Mouse (Mus musculus): Measurements from ENCODE around the gene Ccdc116. TPM values are rescaled to one million over a fixed set of nuclear protein-coding genes. Genes with fewer than 3 reads are reported as not detected.
A peak's percentile ranks its signal among the peaks of the same experiment; 100 is the strongest.

The Ccdc116 gene
- polyA plus RNA-seq, 1 experiment from 2014 or later = 0.31 TPM

DNA sequence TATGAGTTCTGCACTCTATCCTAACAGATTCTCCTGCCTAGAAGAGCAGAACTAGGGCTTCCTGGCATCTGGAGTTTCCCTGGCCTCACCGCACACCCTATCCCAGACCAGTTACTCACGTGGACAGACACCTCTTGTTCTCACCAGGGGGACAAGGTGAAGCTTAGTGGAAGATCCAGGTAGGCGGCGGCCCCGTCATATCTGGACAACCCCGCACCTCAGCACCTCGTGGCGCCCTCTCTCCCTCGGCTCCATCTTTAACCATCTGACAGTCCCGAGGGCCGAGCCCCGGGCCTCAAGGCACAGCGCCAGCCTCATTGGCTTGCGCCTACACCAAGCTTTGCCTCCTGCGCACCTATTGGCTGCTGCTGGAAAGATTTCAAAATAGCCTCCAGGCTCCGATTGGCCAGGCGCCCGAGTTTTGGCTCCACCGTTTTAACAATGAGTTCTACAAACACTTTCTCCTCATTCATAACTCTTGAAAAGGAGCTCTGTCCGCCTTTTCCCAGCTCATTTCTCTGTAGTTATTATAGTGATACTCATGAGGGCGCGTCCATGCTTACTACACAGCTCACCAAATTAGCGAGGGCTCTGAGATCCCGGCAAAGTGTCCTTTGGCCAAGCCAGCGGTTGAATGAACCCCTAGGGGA lies 22.0 kb downstream of the Ccdc116 start, which contains the start of gene 2610318N02Rik:
2610318N02Rik (minus strand) TSS at position 297 of the 650 bp plus-strand sequence.
- peak within 1 kb of the TSS; percentile 59 for H3K9ac ChIP-seq
- peak within 1 kb of the TSS; percentile 66 for H3K27ac ChIP-seq
- H3K9me3 ChIP-seq = no peaks in the 10 kb centered on the region
- H3K36me3 ChIP-seq = peaks cover 5% of the 10 kb centered on the region; the same call in 1 of the 2 replicates
- WGBS = under 1% methylated on average over 25 of the region's 25 CpGs
- H3K4me2 ChIP-seq = peak within 1 kb of the TSS; percentile 90
- ATAC-seq (ENCODE audit: borderline replicate concordance, extremely low read depth, low FRiP score, low TSS enrichment) = peak; percentile 93
- no peaks in the 10 kb centered on the region for H3K27me3 ChIP-seq
- peaks cover 26% of the 10 kb centered on the region for H3K4me1 ChIP-seq
- peak within 1 kb of the TSS; percentile 58 for H3K4me3 ChIP-seq

DNA sequence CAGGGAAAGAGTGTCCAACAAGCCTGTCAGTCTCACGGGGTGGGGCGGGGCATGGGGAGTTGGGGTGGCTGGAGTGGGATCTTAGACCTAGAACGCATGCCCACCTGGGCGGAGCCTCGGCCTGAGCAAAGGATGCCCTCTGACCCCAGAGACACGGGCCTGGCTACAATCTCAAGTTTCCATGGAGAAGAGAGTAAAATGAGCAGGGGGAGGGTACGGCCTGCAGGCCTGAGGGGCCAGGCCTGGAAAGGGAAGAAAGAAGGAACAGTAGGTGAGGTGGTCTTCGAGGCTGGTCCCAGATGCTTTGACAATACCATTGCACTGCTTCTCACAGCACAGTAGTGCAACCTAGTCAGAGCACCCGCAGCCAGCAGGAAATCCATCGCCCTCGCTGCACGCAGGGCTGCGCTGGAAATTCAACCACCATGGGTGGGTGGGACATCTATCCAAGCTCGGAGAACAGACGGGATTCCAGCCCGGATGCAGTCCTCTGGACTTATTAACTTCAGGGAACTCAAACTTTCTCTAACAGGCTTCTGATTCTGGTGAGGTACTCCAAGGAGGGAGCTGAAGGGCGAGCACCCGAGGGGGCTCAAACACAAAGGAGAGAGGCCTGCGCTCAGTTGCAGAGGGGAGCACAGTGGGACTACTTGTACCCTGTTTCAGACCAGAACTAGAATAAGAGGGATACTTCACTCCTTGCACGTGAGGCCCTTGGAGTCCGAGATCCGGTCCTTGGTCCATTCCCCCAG lies 22.7 kb downstream of the Ccdc116 start:
- Histone ChIP-seq H3K27ac (peak overlapping the region; percentile 66), H3K4me1 (peaks cover 26% of the 10 kb centered on the region), H3K9me3 (no peaks in the 10 kb centered on the region), H3K4me2 (peak overlapping the region; percentile 90), H3K36me3 (peaks cover 5% of the 10 kb centered on the region; the same call in 1 of the 2 replicates), H3K4me3 (peak overlapping the region; percentile 58), H3K27me3 (no peaks in the 10 kb centered on the region), H3K9ac (peak overlapping the region; percentile 59)
- WGBS = 2% methylated on average over 22 of the region's 22 CpGs
- ATAC-seq (ENCODE audit: borderline replicate concordance, extremely low read depth, low FRiP score, low TSS enrichment) = no peak; the same call in 1 of the 2 replicates

DNA sequence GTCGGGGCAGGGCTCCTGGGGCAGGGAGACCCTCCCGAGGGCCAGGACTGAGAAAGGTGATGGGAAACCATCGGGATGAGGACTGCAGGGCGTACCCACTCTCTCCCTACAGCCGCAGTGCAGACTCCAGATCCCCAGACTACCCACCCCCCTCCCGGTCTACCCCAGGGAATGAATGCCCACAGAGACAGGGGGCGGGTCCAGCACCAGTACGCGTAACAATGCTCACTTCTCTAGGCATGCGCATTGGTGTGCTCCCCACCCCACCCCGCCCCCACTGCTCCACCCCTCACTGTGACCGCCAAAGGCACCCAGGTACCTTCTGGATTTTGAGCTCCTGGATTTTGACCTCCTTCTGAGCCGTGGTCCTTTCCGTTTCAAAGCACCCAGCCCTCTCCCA lies 25.5 kb downstream of the Ccdc116 start:
- no peak overlapping the region for H3K27ac ChIP-seq
- peaks cover 10% of the 10 kb centered on the region; the same call in 1 of the 2 replicates for H3K36me3 ChIP-seq
- no peak overlapping the region for H3K4me2 ChIP-seq
- WGBS = 81% methylated on average over 14 of the region's 14 CpGs
- no peak overlapping the region for H3K9ac ChIP-seq
- no peaks in the 10 kb centered on the region for H3K9me3 ChIP-seq
- no peak for ATAC-seq (ENCODE audit: borderline replicate concordance, extremely low read depth, low FRiP score, low TSS enrichment)
- peaks cover 26% of the 10 kb centered on the region for H3K4me1 ChIP-seq
- no peak overlapping the region for H3K4me3 ChIP-seq
- no peaks in the 10 kb centered on the region for H3K27me3 ChIP-seq

DNA sequence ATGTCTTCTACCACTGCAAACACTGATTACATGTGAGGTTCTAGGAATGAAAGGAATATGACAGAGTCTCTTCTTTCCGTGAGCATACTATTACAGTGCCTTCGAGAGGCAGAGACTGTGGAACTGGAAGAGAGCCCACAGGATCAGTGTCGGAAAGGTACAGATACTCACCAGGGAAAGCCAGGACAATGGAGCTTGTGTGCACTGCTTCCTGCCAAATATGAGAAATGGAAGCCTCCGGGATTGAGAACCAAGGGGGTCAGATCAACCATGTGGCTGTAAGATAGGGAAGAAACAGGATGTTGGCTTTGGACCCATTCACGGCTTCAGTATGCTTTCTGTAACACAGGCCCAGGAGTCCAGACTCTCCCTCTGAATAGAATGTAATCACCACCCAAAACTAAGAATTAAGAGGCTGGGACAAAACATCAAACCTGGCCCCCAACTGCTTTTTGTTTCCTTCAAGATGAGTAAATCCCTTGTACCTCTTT lies 29.7 kb downstream of the Ccdc116 start:
- no peak overlapping the region for H3K27ac ChIP-seq
- no peak for ATAC-seq (ENCODE audit: borderline replicate concordance, extremely low read depth, low FRiP score, low TSS enrichment)

DNA sequence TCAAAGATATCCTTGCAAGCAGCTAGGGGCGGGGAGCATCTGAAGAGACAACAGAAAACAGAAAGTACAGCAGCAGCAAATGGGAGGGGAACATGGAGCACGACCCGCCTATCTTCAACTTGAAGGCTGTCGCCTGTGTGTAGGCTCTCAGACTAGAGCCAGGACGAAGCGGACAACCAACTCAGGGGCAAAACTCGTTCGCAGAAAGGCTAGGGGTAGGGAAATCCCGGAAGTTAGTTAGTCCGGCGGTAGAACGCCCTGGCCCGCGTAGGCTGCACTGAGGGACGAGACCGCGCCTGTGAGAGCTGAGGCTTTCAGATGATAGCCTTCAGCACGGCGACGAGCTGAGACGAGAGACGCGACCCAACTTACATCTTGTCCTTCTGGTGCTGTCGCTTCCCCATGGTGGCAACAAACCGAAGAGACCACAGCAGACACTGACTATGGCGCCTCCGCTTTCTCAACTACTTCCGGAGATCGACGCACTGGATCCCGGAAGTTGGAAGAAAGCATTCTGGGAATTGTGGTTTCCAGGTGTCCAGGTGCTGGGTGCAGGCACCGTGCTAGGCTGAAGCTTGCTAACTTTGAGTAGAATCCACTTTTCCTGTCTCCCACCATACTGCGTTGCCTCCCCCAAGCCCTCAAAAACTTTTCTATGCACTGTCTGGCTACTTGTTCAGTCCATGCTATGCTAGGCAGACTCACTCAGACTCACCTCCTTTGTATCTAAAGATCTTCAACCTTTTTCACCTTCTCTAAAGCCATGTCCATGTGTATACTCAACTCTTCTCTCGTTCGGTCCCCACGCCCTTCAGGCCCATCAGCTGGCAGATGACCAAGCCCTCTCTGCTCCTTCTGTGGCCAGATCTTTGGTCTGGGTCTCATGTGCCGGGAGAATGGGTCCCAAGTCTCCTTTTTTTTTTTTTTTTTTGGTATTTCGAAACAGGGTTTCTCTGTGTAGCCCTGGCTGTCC lies 36.0 kb downstream of the Ccdc116 start, which contains the start of gene Ppil2:
Ppil2 (minus strand) TSS at position 487 of the 973 bp plus-strand sequence.
- peaks cover 32% of the 10 kb centered on the region for H3K36me3 ChIP-seq
- H3K9ac ChIP-seq = peak within 1 kb of the TSS; percentile 77
- no peaks in the 10 kb centered on the region for H3K27me3 ChIP-seq
- H3K4me2 ChIP-seq = peak within 1 kb of the TSS; percentile 67
- peak within 1 kb of the TSS; percentile 55 for H3K27ac ChIP-seq
- H3K4me1 ChIP-seq = peaks cover 14% of the 10 kb centered on the region
- WGBS = 8% methylated on average over 38 of the region's 38 CpGs
- H3K9me3 ChIP-seq = no peaks in the 10 kb centered on the region
- peak within 1 kb of the TSS; percentile 91 for H3K4me3 ChIP-seq
- ATAC-seq (ENCODE audit: borderline replicate concordance, extremely low read depth, low FRiP score, low TSS enrichment) = peak; percentile 87

More for the DNA sequence above, 29.7 kb downstream of the Ccdc116 start:
- no peaks in the 10 kb centered on the region for H3K9me3 ChIP-seq
- 85% methylated on average over 5 of the region's 5 CpGs for WGBS
- no peak overlapping the region for H3K4me3 ChIP-seq
- H3K27me3 ChIP-seq = no peaks in the 10 kb centered on the region
- H3K9ac ChIP-seq = no peak overlapping the region
- H3K36me3 ChIP-seq = peaks cover 18% of the 10 kb centered on the region
- H3K4me1 ChIP-seq = no peaks in the 10 kb centered on the region
- no peak overlapping the region for H3K4me2 ChIP-seq

DNA sequence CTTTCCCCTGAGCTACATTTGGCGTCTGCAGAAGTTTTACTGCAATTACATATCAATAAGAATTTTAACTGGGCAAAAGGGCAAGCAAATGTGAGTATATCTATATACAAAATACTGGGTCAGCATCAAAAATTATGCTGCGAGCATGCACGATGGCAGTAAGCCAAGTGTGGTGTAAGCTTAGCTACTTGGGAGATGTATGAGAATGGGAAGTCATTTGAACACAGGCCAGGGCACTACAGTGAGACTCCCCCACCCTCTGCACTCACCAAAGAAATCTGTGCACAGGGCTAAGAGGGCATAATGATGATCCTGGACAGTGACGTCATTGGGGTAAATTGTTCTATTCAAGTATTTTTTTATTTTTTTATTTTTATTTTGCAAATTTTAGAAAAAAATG lies 42.4 kb downstream of the Ccdc116 start:
- H3K4me2 ChIP-seq = no peak overlapping the region
- H3K27ac ChIP-seq = 0 out of 2 replicates have a peak overlapping the region, but pooled peaks have one; percentile 2
- WGBS = 44% methylated on average over 4 of the region's 4 CpGs
- peaks cover 56% of the 10 kb centered on the region for H3K36me3 ChIP-seq
- peak; percentile 77; the same call in 1 of the 2 replicates for ATAC-seq (ENCODE audit: borderline replicate concordance, extremely low read depth, low FRiP score, low TSS enrichment)
- H3K27me3 ChIP-seq = no peaks in the 10 kb centered on the region
- H3K4me1 ChIP-seq = peaks cover 26% of the 10 kb centered on the region
- H3K4me3 ChIP-seq = no peak overlapping the region
- H3K9ac ChIP-seq = no peak overlapping the region
- no peaks in the 10 kb centered on the region for H3K9me3 ChIP-seq

DNA sequence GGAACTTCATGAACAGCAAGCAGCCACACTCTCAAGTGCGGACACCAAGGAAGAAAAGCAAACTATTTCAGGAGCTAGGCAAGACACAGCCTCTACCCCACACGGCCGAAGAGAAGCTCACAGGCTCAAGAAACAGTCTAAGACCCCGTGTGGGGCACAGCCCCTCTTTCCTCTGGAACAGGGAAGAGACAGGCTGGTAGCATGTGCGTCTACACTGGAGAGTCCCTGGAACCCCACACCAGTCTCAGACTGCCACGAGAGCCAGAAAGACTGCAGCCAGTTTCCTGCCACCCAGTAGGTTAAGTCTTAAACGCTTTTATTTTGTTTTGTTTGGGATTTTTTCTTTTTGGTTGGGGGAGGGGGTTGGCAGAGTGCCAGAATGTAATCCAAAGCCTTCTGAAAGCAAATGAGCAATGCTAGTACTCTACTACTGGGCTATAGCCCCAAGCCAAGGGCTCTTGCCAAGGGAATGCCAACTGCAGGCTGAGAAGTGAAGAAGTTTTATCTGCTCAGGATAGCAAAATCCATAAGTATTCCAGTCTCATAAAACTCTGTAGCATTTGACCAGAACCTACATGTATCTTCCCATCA lies 44.3 kb downstream of the Ccdc116 start:
- Histone ChIP-seq H3K4me3 (no peak overlapping the region), H3K4me1 (peaks cover 24% of the 10 kb centered on the region), H3K27me3 (no peaks in the 10 kb centered on the region), H3K9me3 (no peaks in the 10 kb centered on the region), H3K36me3 (peaks cover 60% of the 10 kb centered on the region), H3K4me2 (no peak overlapping the region), H3K27ac (peak overlapping the region; percentile 43; the same call in 1 of the 2 replicates), H3K9ac (no peak overlapping the region)
- 49% methylated on average over 7 of the region's 7 CpGs for WGBS
- ATAC-seq (ENCODE audit: borderline replicate concordance, extremely low read depth, low FRiP score, low TSS enrichment) = peak; percentile 48; the same call in 1 of the 2 replicates

DNA sequence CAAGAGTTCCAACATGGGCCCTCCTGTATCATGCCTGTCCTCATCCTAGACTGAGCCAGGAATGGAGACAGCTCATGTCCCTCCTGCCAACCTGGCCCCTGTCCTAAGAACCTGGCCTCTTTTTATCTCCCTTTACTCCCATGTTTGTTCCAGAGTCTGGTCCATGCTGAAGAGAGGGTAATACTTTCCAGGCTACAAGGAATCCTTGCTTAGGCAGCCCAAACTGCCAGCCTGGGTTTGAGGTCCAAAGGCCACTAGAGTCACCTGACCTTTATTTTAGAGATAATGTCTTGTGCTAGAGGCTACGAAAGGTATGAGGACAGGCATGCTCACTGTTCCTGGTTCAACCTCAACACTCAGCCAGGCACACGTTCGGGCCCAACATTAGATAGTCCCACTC lies 50.1 kb downstream of the Ccdc116 start:
- Histone ChIP-seq H3K27ac (no peak overlapping the region), H3K9me3 (no peaks in the 10 kb centered on the region), H3K4me1 (no peaks in the 10 kb centered on the region), H3K9ac (no peak overlapping the region), H3K36me3 (peaks cover 79% of the 10 kb centered on the region), H3K4me2 (no peak overlapping the region), H3K4me3 (no peak overlapping the region), H3K27me3 (no peaks in the 10 kb centered on the region)
- ATAC-seq (ENCODE audit: borderline replicate concordance, extremely low read depth, low FRiP score, low TSS enrichment) = no peak; the same call in 1 of the 2 replicates
- 90% methylated on average over 3 of the region's 3 CpGs for WGBS

MicroRNAs within 50 kb of the gene (microRNA counts, 519-probe panel; counts per million panel counts)
- microRNA mmu-miR-130b (3,186 counts per million, percentile 84 among the panel's probes with 10 or more counts), microRNA mmu-miR-301b (1,914 counts per million, percentile 14 among the panel's probes with 10 or more counts)

Small RNA genes lying within 50 kb of the gene (microRNA-seq; reads per million reads assigned to microRNA genes)
- gene Mir130b = 5,273 reads per million, percentile 91 among the genes with 10 or more reads in this experiment
- 53.6 reads per million, percentile 47 among the genes with 10 or more reads in this experiment for gene Mir301b

Other genes with a start within 250 kb of the Ccdc116 start
- 158 and 166 TPM in 2 replicates for gene Mapk1, start 163.8 kb downstream of the Ccdc116 start, polyA plus RNA-seq (2015; fragmentation: Nextera tagmentation; extraction: Ambion mirVana)
- gene Ypel1, start 77.5 kb downstream of the Ccdc116 start, polyA plus RNA-seq (2015; fragmentation: Nextera tagmentation; extraction: Ambion mirVana) = 26.7 and 27.2 TPM in 2 replicates
- gene Ppil2, start 36.0 kb downstream of the Ccdc116 start, polyA plus RNA-seq (2015; fragmentation: Nextera tagmentation; extraction: Ambion mirVana) = 127 and 146 TPM in 2 replicates
- 31.7 and 38.4 TPM in 2 replicates for gene 2610318N02Rik, start 22.1 kb downstream of the Ccdc116 start, polyA plus RNA-seq (2015; fragmentation: Nextera tagmentation; extraction: Ambion mirVana)
- 105 and 112 TPM in 2 replicates for gene Sdf2l1, start 14.8 kb downstream of the Ccdc116 start, polyA plus RNA-seq (2015; fragmentation: Nextera tagmentation; extraction: Ambion mirVana)
- gene Ydjc, start 2.6 kb downstream of the Ccdc116 start, polyA plus RNA-seq (2015; fragmentation: Nextera tagmentation; extraction: Ambion mirVana) = 6.4 TPM in 2 replicates
- 345 and 355 TPM in 2 replicates for gene Ube2l3, start 55.4 kb upstream of the Ccdc116 start, polyA plus RNA-seq (2015; fragmentation: Nextera tagmentation; extraction: Ambion mirVana)
- gene Rimbp3, start 61.4 kb upstream of the Ccdc116 start, polyA plus RNA-seq (2015; fragmentation: Nextera tagmentation; extraction: Ambion mirVana) = 0.21 and 0.24 TPM in 2 replicates
- 4.3 TPM in 2 replicates for gene Hic2, start 86.3 kb upstream of the Ccdc116 start, polyA plus RNA-seq (2015; fragmentation: Nextera tagmentation; extraction: Ambion mirVana)
- gene Tmem191c, start 128.8 kb upstream of the Ccdc116 start, polyA plus RNA-seq (2015; fragmentation: Nextera tagmentation; extraction: Ambion mirVana) = 10.2 and 12.2 TPM in 2 replicates
- 0.30 and 1.8 TPM in 2 replicates for gene Serpind1, start 184.1 kb upstream of the Ccdc116 start, polyA plus RNA-seq (2015; fragmentation: Nextera tagmentation; extraction: Ambion mirVana)

Data from lung, embryonic 15.5 days (tissue).